Mouse (Mus musculus) liver, adult 2 months (tissue): ENCODE measurements around the gene Cacybp.

Experiments
- CTCF ChIP-seq: fragments of 200-500 bp; IDR thresholded peaks from 2 replicates; pipeline ENCODE4 v1.5.1; 2011; ENCODE audit warnings: low read depth, low read length, control low read depth
- POLR2A ChIP-seq: fragments of 200-500 bp; IDR thresholded peaks from 2 replicates; pipeline ENCODE4 v1.6.1; 2011; ENCODE audit warnings: low read length, control low read depth; ENCODE audit not compliant: insufficient read depth; ENCODE audit errors: extremely low read depth

GRCm38 (mm10) chr1:160251388-160252007 is 38.8 kb upstream of the Cacybp start:
- TF ChIP-seq CTCF (no peak), POLR2A (no peak)
